Mouse (Mus musculus): ENCODE measurements at regions not wholly inside any gene's neighbourhood (a gene's known extent, or its start where the extent isn't known, plus 50 kb on each side); places are given as distances from the start of the nearest gene placed in this dataset.
"Not testable (repeated sequence)": the region's sequence is repeated elsewhere in the genome, so short reads cannot be mapped to it uniquely, and the experiment has no call there.

DNA sequence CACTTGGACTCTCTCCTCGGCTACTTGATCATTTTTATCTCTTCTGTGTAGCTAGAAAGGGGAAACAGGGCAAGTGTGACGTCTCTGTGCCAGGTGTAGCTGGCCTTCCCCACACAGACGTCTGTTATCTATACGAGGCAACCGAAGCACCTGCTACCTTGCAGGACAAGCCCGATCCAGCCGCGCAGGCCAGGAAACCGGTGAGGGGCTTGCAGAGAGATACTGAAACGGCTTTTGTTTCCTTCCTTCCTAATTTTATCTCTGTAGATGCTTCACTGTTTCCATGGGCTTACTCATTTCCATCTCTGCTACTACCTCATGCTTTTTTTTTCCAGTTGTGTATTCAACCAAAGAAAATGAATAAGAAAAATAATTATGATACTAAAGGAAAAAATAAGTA is 472.7 kb upstream of the Smim15 start:
- no peaks in the 10 kb centered on the region for H3K36me3 ChIP-seq
- H3K4me3 ChIP-seq: no peak overlapping the region
- no peaks in the 10 kb centered on the region for H3K4me1 ChIP-seq (replicated peaks)
- no peaks in the 10 kb centered on the region for H3K9me3 ChIP-seq (replicated peaks)
- ATAC-seq (replicated peaks; ENCODE audit: insufficient number of reproducible peaks, insufficient read depth, low FRiP score, low read depth): no peak
- H3K9ac ChIP-seq: no peak overlapping the region
- no peak overlapping the region for H3K4me2 ChIP-seq
- 0 out of 2 replicates have a peak, but pooled peaks cover 4% of the 10 kb centered on the region for H3K27me3 ChIP-seq
- WGBS: 58% methylated on average over 10 of the region's 10 CpGs
- H3K27ac ChIP-seq: no peak overlapping the region

DNA sequence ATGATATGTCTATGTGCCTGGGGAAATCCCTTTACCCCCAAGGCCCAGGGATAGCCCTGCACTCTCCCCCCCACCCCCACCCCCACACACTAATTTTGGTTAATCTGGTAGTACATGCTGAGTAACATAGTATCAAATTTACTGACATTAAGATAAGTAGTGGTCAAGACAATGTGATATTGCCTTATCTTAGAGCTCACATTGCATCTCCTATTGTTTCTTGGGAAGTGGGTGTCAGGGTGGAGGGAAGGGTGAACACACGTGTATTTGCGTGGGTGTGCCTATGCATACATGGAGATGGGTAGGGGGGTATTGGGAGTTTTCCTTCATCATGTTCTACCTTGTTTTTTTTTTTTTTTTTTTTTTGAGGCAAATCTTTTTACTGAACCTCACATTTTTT is 474.8 kb upstream of the Smim15 start:
- peak overlapping the region; percentile 61 for H3K27ac ChIP-seq
- 0 out of 2 replicates have a peak, but pooled peaks cover 4% of the 10 kb centered on the region for H3K27me3 ChIP-seq
- no peaks in the 10 kb centered on the region for H3K36me3 ChIP-seq
- H3K4me3 ChIP-seq: no peak overlapping the region
- H3K9me3 ChIP-seq (replicated peaks): no peaks in the 10 kb centered on the region
- H3K4me1 ChIP-seq (replicated peaks): no peaks in the 10 kb centered on the region
- H3K9ac ChIP-seq: no peak overlapping the region
- H3K4me2 ChIP-seq: no peak overlapping the region
- ATAC-seq (replicated peaks; ENCODE audit: insufficient number of reproducible peaks, insufficient read depth, low FRiP score, low read depth): no peak
- WGBS: 70% methylated on average over 2 of the region's 2 CpGs

GRCm38 (mm10) chr13:107568701-107569121 is 475.5 kb upstream of the Smim15 start:
- WGBS: 50% methylated on average over 7 of the region's 7 CpGs
- H3K4me1 ChIP-seq (replicated peaks): no peaks in the 10 kb centered on the region
- H3K9ac ChIP-seq: no peak overlapping the region
- no peak overlapping the region for H3K4me3 ChIP-seq
- peak overlapping the region; percentile 61 for H3K27ac ChIP-seq
- H3K36me3 ChIP-seq: no peaks in the 10 kb centered on the region
- no peak overlapping the region for H3K4me2 ChIP-seq
- H3K27me3 ChIP-seq: no peaks in the 10 kb centered on the region
- peak; percentile 86 for ATAC-seq (replicated peaks; ENCODE audit: insufficient number of reproducible peaks, insufficient read depth, low FRiP score, low read depth)
- no peaks in the 10 kb centered on the region for H3K9me3 ChIP-seq (replicated peaks)

DNA sequence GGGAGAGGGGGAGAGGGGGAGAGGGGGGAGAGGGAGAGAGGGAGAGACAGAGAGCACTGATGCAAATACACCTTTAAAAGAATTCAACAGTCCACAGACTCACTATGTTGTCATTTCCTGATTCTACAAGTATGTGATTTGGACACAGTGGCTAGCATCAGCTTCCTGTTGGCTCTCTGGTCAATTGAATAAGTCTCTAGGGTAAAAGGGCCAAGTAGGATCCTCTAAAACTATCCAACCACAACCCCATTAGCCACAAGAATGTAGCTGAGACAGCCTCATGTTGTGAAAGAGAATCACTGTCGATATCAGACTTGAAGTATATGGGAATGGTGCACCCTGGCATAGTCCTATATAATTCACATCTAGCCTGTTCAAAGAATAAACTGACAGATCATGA is 481.8 kb upstream of the Smim15 start:
- Histone ChIP-seq H3K27ac (no peak overlapping the region), H3K4me1 (replicated peaks) (no peaks in the 10 kb centered on the region), H3K4me3 (no peak overlapping the region), H3K4me2 (no peak overlapping the region), H3K36me3 (no peaks in the 10 kb centered on the region), H3K9ac (no peak overlapping the region), H3K27me3 (no peaks in the 10 kb centered on the region), H3K9me3 (replicated peaks) (no peaks in the 10 kb centered on the region)
- ATAC-seq (replicated peaks; ENCODE audit: insufficient number of reproducible peaks, insufficient read depth, low FRiP score, low read depth): no peak
- WGBS: 80% methylated on average over 1 of the region's 1 CpGs

DNA sequence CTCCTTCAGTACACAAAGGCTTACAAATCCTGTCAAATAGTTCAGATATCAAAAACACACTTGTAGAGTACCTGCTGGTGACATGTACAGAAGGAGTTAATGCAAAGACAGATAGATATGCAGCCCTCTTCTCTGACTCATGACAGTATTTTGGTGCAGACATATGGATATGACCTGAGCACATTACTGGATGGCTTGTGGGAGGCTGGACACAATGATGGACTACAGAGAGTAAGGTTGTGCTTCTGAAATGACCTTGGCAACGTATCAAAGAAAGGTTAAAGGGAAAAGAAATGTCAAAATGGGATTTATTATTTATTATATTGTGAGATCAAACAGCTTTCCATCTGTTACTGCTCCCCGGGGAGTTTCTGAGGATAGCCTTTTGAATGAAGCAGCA is 482.7 kb upstream of the Smim15 start:
- no peaks in the 10 kb centered on the region for H3K4me1 ChIP-seq (replicated peaks)
- no peak overlapping the region for H3K9ac ChIP-seq
- no peaks in the 10 kb centered on the region for H3K27me3 ChIP-seq
- ATAC-seq (replicated peaks; ENCODE audit: insufficient number of reproducible peaks, insufficient read depth, low FRiP score, low read depth): no peak
- no peak overlapping the region for H3K4me2 ChIP-seq
- H3K27ac ChIP-seq: no peak overlapping the region
- no peaks in the 10 kb centered on the region for H3K9me3 ChIP-seq (replicated peaks)
- H3K36me3 ChIP-seq: no peaks in the 10 kb centered on the region
- WGBS: 64% methylated on average over 2 of the region's 2 CpGs
- no peak overlapping the region for H3K4me3 ChIP-seq

GRCm38 (mm10) chr13:107555958-107556357 is 488.3 kb upstream of the Smim15 start:
- Histone ChIP-seq H3K9me3 (replicated peaks) (no peaks in the 10 kb centered on the region), H3K4me3 (no peak overlapping the region), H3K27me3 (no peaks in the 10 kb centered on the region), H3K4me1 (replicated peaks) (no peaks in the 10 kb centered on the region), H3K36me3 (no peaks in the 10 kb centered on the region), H3K9ac (no peak overlapping the region), H3K27ac (no peak overlapping the region), H3K4me2 (no peak overlapping the region)
- WGBS: 66% methylated on average over 3 of the region's 3 CpGs
- no peak for ATAC-seq (replicated peaks; ENCODE audit: insufficient number of reproducible peaks, insufficient read depth, low FRiP score, low read depth)

- no peaks in the 10 kb centered on the region for H3K27me3 ChIP-seq
- no peaks in the 10 kb centered on the region for H3K9me3 ChIP-seq (replicated peaks)
- H3K9ac ChIP-seq: no peak overlapping the region
- no peak overlapping the region for H3K27ac ChIP-seq
- H3K36me3 ChIP-seq: no peaks in the 10 kb centered on the region
- ATAC-seq (replicated peaks; ENCODE audit: insufficient number of reproducible peaks, insufficient read depth, low FRiP score, low read depth): no peak
- WGBS: 78% methylated on average over 3 of the region's 3 CpGs
- H3K4me3 ChIP-seq: no peak overlapping the region
- no peak overlapping the region for H3K4me2 ChIP-seq
- no peaks in the 10 kb centered on the region for H3K4me1 ChIP-seq (replicated peaks)
Observed at GRCm38 (mm10) chr13:107554091-107554490, 490.2 kb upstream of the Smim15 start.

- Histone ChIP-seq H3K36me3 (no peaks in the 10 kb centered on the region), H3K9ac (no peak overlapping the region), H3K9me3 (replicated peaks) (no peaks in the 10 kb centered on the region), H3K4me3 (no peak overlapping the region), H3K4me1 (replicated peaks) (no peaks in the 10 kb centered on the region), H3K27ac (no peak overlapping the region), H3K4me2 (no peak overlapping the region), H3K27me3 (no peaks in the 10 kb centered on the region)
- no peak for ATAC-seq (replicated peaks; ENCODE audit: insufficient number of reproducible peaks, insufficient read depth, low FRiP score, low read depth)
- WGBS: 77% methylated on average over 4 of the region's 4 CpGs
Observed at GRCm38 (mm10) chr13:107552165-107552564, 492.1 kb upstream of the Smim15 start.

- 92% methylated on average over 7 of the region's 7 CpGs for WGBS
- H3K36me3 ChIP-seq; H3K4me3 ChIP-seq; H3K27me3 ChIP-seq; H3K9ac ChIP-seq; H3K27ac ChIP-seq; H3K9me3 ChIP-seq (replicated peaks); H3K4me1 ChIP-seq (replicated peaks); ATAC-seq (replicated peaks; ENCODE audit: insufficient number of reproducible peaks, insufficient read depth, low FRiP score, low read depth); H3K4me2 ChIP-seq: not testable (repeated sequence)
Observed at GRCm38 (mm10) chr13:107549995-107550394, 494.3 kb upstream of the Smim15 start.

GRCm38 (mm10) chr13:107547073-107547472 is 497.2 kb upstream of the Smim15 start:
- Histone ChIP-seq H3K4me3 (no peak overlapping the region), H3K27me3 (no peaks in the 10 kb centered on the region), H3K9ac (no peak overlapping the region), H3K27ac (no peak overlapping the region), H3K4me1 (replicated peaks) (no peaks in the 10 kb centered on the region), H3K9me3 (replicated peaks) (no peaks in the 10 kb centered on the region), H3K36me3 (no peaks in the 10 kb centered on the region), H3K4me2 (no peak overlapping the region)
- WGBS: 89% methylated on average over 7 of the region's 7 CpGs
- no peak for ATAC-seq (replicated peaks; ENCODE audit: insufficient number of reproducible peaks, insufficient read depth, low FRiP score, low read depth)

DNA sequence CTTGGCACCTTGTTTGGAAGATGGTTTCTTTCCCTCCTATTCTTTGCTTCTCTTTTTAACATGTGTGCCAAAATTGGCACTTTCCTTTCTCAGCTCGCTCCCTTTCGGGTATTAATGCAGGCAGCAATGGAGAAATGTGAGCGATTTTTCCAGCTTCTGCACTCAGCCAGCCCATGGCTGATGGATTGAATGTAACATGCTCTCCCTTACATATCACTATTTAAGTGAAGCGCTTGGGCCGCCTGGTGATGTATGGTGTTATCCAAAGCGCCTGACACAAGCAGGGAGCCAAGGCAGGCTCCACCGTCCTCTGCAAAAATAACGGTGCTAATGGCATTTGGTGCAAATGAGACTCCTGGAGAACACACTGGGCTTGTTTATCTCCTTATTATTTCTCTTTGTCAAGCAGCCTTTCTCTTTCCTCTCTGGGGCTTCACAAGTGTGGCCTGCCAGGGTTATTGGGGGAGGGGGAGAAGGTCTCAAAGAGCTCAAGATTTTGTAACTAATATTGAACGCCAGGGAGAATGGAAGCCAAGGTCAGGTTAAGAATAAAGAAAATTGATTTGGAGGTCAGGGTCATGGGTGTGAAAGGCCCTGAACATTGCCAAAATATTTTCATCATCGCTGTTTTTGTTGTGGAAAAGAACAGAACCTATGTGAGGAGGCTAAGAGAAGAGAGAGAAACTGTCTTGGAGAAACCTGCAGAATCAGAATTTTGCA is 497.9 kb upstream of the Smim15 start:
- Histone ChIP-seq H3K4me1 (replicated peaks) (no peaks in the 10 kb centered on the region), H3K36me3 (no peaks in the 10 kb centered on the region), H3K9me3 (replicated peaks) (no peaks in the 10 kb centered on the region), H3K4me3 (no peak overlapping the region), H3K27me3 (no peaks in the 10 kb centered on the region), H3K4me2 (no peak overlapping the region), H3K27ac (no peak overlapping the region), H3K9ac (no peak overlapping the region)
- ATAC-seq (replicated peaks; ENCODE audit: insufficient number of reproducible peaks, insufficient read depth, low FRiP score, low read depth): no peak
- WGBS: 58% methylated on average over 10 of the region's 10 CpGs

DNA sequence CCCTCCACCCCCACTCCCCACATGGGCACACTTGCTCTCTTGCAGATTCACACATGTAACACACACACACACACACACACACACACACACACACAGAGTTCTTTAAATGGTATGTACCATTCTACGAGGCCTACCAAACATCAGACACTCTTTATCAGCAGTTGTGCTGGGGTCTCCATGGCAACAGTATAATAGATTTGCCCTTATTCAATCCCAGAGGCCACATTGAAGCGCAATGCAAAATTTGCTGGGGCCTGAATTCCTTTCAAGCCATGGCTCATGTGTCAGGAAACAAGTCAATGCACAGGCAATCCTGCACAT is 502.7 kb upstream of the Smim15 start:
- Histone ChIP-seq H3K9ac (no peak overlapping the region), H3K4me1 (replicated peaks) (no peaks in the 10 kb centered on the region), H3K4me2 (no peak overlapping the region), H3K27me3 (no peaks in the 10 kb centered on the region), H3K36me3 (no peaks in the 10 kb centered on the region), H3K27ac (no peak overlapping the region), H3K4me3 (no peak overlapping the region), H3K9me3 (replicated peaks) (no peaks in the 10 kb centered on the region)
- ATAC-seq (replicated peaks; ENCODE audit: insufficient number of reproducible peaks, insufficient read depth, low FRiP score, low read depth): no peak
- 50% methylated on average over 2 of the region's 2 CpGs for WGBS
